Mouse (Mus musculus) kidney, postnatal 0 days (tissue): ENCODE data around the gene Reps1. TPM values are rescaled to one million over a fixed set of nuclear protein-coding genes. Genes with fewer than 3 reads are reported as not detected.

ENCODE experiments used
- ATAC-seq: fragments of 200-750 bp; cut with Nextera tagmentation; replicated peaks from 2 replicates; pipeline ENCODE4 v1.8.0; 2017; ENCODE audit warnings: low read depth, moderate number of reproducible peaks, moderate TSS enrichment, moderate library complexity; ENCODE audit not compliant: low FRiP score
- DNase-seq: peaks from one replicate; pipeline ENCODE4 v3.0.0-alpha.2; 2016; ENCODE audit warnings: low spot score
- H3K27ac ChIP-seq: fragments of 300-500 bp; sonication (generic); 2 replicates; pipeline ENCODE4 v1.5.1; 2014; ENCODE audit warnings: mild to moderate bottlenecking
- H3K27me3 ChIP-seq: fragments of 300-500 bp; sonication (generic); 2 replicates; pipeline ENCODE4 v1.6.1; 2014; ENCODE audit warnings: low read length, mixed read lengths; ENCODE audit not compliant: insufficient read depth
- H3K36me3 ChIP-seq: fragments of 300-500 bp; sonication (generic); 2 replicates; pipeline ENCODE4 v1.6.1; 2014; ENCODE audit warnings: low read length, mixed read lengths; ENCODE audit not compliant: insufficient read depth
- H3K4me1 ChIP-seq: fragments of 300-500 bp; sonication (generic); replicated peaks from 2 replicates; pipeline ENCODE4 v1.6.1; 2014; ENCODE audit warnings: antibody characterized with exemption, low read length, mixed read lengths; ENCODE audit not compliant: insufficient read depth
- H3K4me2 ChIP-seq: fragments of 300-500 bp; sonication (generic); 2 replicates; pipeline ENCODE4 v1.6.1; 2014; ENCODE audit warnings: mild to moderate bottlenecking, low read length, moderate library complexity, mixed read lengths
- H3K4me3 ChIP-seq: fragments of 300-500 bp; sonication (generic); replicated peaks from 2 replicates; pipeline ENCODE4 v1.5.1; 2014; ENCODE audit warnings: low read depth, low read length
- H3K9ac ChIP-seq: fragments of 300-500 bp; sonication (generic); 2 replicates; pipeline ENCODE4 v1.6.1; 2014; ENCODE audit warnings: low read depth, low read length
- H3K9me3 ChIP-seq: fragments of 300-500 bp; sonication (generic); replicated peaks from 2 replicates; pipeline ENCODE4 v1.6.1; 2016; ENCODE audit warnings: low read length, inconsistent platforms, mixed read lengths
- CTCF ChIP-seq: IDR thresholded peaks from 2 replicates; pipeline ENCODE4 v1.5.1; 2016; ENCODE audit warnings: antibody characterized with exemption, low read depth, mild to moderate bottlenecking, moderate library complexity
- WGBS: fragments of 180-500 bp; shearing (Covaris S2); extraction: QIAGEN DNeasy Blood & Tissue Kit; methylation state at CpG from one replicate; pipeline ENCODE4 v1.1.7; 2014; 5-methylcytosine and 5-hydroxymethylcytosine counted together
- polyA plus RNA-seq: library from polyadenylated mRNA; unstranded; fragments of >200 nt; fragmentation: Nextera tagmentation; extraction: Ambion mirVana; gene quantifications from 2 replicates; pipeline ENCODE4 v1.2.1, GENCODE M21; 2015

The Reps1 gene
- polyA plus RNA-seq, 1 experiment from 2014 or later: 19.5 TPM

GRCm38 (mm10) chr10:18046380-18046779 lies 9.3 kb upstream of the Reps1 start:
- Histone ChIP-seq H3K27ac (no peak overlapping the region), H3K4me2 (no peak overlapping the region), H3K4me1 (no peaks in the 10 kb centered on the region), H3K36me3 (no peaks in the 10 kb centered on the region), H3K9ac (no peak overlapping the region), H3K9me3 (no peaks in the 10 kb centered on the region), H3K27me3 (no peaks in the 10 kb centered on the region), H3K4me3 (no peak overlapping the region)
- DNase-seq: no peak
- no peak for ATAC-seq
- no peak for TF ChIP-seq CTCF

- no peak for TF ChIP-seq CTCF
- H3K4me1 ChIP-seq: no peaks in the 10 kb centered on the region
- WGBS: 47% methylated on average over 10 of the region's 10 CpGs
- no peaks in the 10 kb centered on the region for H3K36me3 ChIP-seq
- DNase-seq: no peak
- no peak overlapping the region for H3K9ac ChIP-seq
- no peaks in the 10 kb centered on the region for H3K9me3 ChIP-seq
- no peak overlapping the region for H3K4me2 ChIP-seq
- no peak for ATAC-seq
- no peak overlapping the region for H3K27ac ChIP-seq
- no peaks in the 10 kb centered on the region for H3K27me3 ChIP-seq
- no peak overlapping the region for H3K4me3 ChIP-seq
Measured at GRCm38 (mm10) chr10:18047380-18048146, 8.1 kb upstream of the Reps1 start.

GRCm38 (mm10) chr10:18055009-18055695 lies 509 bp upstream of the Reps1 start:
- DNase-seq (peak; percentile 96), ATAC-seq (peak; percentile 98)
- H3K36me3 ChIP-seq: no peaks in the 10 kb centered on the region
- no peaks in the 10 kb centered on the region for H3K27me3 ChIP-seq
- peak overlapping the region; percentile 95 for H3K9ac ChIP-seq
- H3K9me3 ChIP-seq: no peaks in the 10 kb centered on the region
- H3K4me3 ChIP-seq: peak overlapping the region; percentile 96
- peaks cover 19% of the 10 kb centered on the region for H3K4me1 ChIP-seq
- peak overlapping the region; percentile 92 for H3K27ac ChIP-seq
- WGBS: 3% methylated on average over 46 of the region's 61 CpGs
- peak overlapping the region; percentile 62 for H3K4me2 ChIP-seq
- TF ChIP-seq CTCF: peak; percentile 64

- peak overlapping the region; percentile 95 for H3K9ac ChIP-seq
- H3K27me3 ChIP-seq: no peaks in the 10 kb centered on the region
- H3K27ac ChIP-seq: peak overlapping the region; percentile 92; the same call in 1 of the 2 replicates
- H3K9me3 ChIP-seq: no peaks in the 10 kb centered on the region
- H3K4me2 ChIP-seq: peak overlapping the region; percentile 62
- under 1% methylated on average over 8 of the region's 8 CpGs for WGBS
- ATAC-seq (no peak), DNase-seq (peak; percentile 44)
- H3K4me3 ChIP-seq: peak overlapping the region; percentile 96
- H3K36me3 ChIP-seq: no peaks in the 10 kb centered on the region
- no peak for TF ChIP-seq CTCF
- peaks cover 20% of the 10 kb centered on the region for H3K4me1 ChIP-seq
Measured at GRCm38 (mm10) chr10:18056391-18056745, 707 bp downstream of the Reps1 start.

GRCm38 (mm10) chr10:18058681-18059338 lies 3.1 kb downstream of the Reps1 start:
- Histone ChIP-seq H3K4me3 (no peak overlapping the region), H3K9ac (no peak overlapping the region), H3K9me3 (no peaks in the 10 kb centered on the region), H3K27me3 (no peaks in the 10 kb centered on the region), H3K36me3 (no peaks in the 10 kb centered on the region), H3K4me1 (peaks cover 21% of the 10 kb centered on the region), H3K27ac (no peak overlapping the region), H3K4me2 (no peak overlapping the region)
- ATAC-seq: no peak
- TF ChIP-seq CTCF: no peak
- 87% methylated on average over 9 of the region's 9 CpGs for WGBS
- DNase-seq: no peak

GRCm38 (mm10) chr10:18059807-18060206 lies 4.1 kb downstream of the Reps1 start:
- Histone ChIP-seq H3K27ac (no peak overlapping the region), H3K36me3 (no peaks in the 10 kb centered on the region), H3K4me2 (no peak overlapping the region), H3K9me3 (no peaks in the 10 kb centered on the region), H3K4me1 (peaks cover 21% of the 10 kb centered on the region), H3K27me3 (no peaks in the 10 kb centered on the region), H3K9ac (no peak overlapping the region), H3K4me3 (no peak overlapping the region)
- DNase-seq: no peak
- WGBS: 76% methylated on average over 13 of the region's 13 CpGs
- TF ChIP-seq CTCF: no peak
- ATAC-seq: no peak
